Mouse (Mus musculus): ENCODE results near the gene Gpr15. TPM values are rescaled to one million over a fixed set of nuclear protein-coding genes. Genes with fewer than 3 reads are reported as not detected.
A peak's percentile ranks its signal among the peaks of the same experiment; 100 is the strongest.

Gene Gpr15
- polyA plus RNA-seq, 1 experiment from 2014 or later: not detected

DNA sequence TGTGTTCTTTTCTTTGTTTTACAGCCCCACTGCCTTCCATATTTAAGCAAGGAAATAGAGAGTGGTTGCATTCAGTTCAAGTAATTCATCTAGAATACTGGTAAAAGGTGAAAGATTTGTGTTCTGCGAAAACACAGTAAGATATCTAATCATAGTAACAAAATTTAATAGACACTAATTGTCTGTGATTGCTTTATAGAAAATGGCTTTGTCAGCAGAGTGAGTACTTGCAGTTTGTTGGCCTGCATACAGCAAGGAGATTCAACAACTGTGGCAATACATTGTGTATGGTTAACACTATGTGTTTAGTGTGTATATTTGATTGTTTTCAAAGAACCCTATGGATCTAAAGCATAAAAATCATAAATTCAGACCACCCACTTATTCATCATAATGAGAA lies 5.7 kb downstream of the Gpr15 start:
- Histone ChIP-seq H3K36me3 (ENCODE audit: insufficient read depth, low read length) (no peaks in the 10 kb centered on the region), H3K27me3 (ENCODE audit: insufficient read depth, low read length) (no peaks in the 10 kb centered on the region), H3K9ac (ENCODE audit: low read depth, low read length) (no peak overlapping the region), H3K9me3 (replicated peaks; ENCODE audit: low read length) (no peaks in the 10 kb centered on the region), H3K27ac (no peak overlapping the region), H3K4me2 (ENCODE audit: low read length) (no peak overlapping the region), H3K4me3 (replicated peaks; ENCODE audit: low read depth, low read length) (no peak overlapping the region), H3K4me1 (replicated peaks; ENCODE audit: insufficient read depth, low read length) (no peaks in the 10 kb centered on the region)
- DNase-seq (ENCODE audit: low spot score) (no peak), ATAC-seq (replicated peaks; ENCODE audit: low FRiP score, low read depth) (no peak)
- TF ChIP-seq CTCF (IDR thresholded peaks at IDR 0.05; ENCODE audit: low read depth): no peak
- 92% methylated on average over 1 of the region's 1 CpGs for WGBS

DNA sequence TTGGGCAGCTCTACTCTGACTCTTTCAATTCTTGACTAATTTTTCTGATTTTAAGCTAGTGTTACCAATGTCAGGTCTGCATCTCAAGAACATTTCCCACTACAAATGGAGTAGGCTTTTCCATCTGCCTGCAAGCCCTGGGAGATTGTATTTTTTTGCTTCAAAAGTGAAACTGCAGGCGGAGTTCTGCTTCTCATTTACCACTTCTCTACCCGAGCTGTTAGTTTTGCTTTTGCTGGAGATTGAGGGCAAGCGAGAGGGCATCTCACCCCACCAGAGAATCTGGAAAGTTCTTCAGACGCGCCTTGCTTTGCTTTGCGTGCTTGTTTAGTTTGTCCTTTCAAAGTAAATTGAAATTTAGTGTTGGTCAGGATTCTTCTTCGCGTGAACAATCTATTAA lies 6.6 kb downstream of the Gpr15 start:
- H3K4me1 ChIP-seq (replicated peaks; ENCODE audit: insufficient read depth, low read length): no peaks in the 10 kb centered on the region
- no peak for ATAC-seq (replicated peaks; ENCODE audit: low FRiP score, low read depth)
- no peaks in the 10 kb centered on the region for H3K36me3 ChIP-seq (ENCODE audit: insufficient read depth, low read length)
- H3K4me2 ChIP-seq (ENCODE audit: low read length): no peak overlapping the region
- WGBS: 73% methylated on average over 8 of the region's 8 CpGs
- H3K27me3 ChIP-seq (ENCODE audit: insufficient read depth, low read length): no peaks in the 10 kb centered on the region
- no peak overlapping the region for H3K9ac ChIP-seq (ENCODE audit: low read depth, low read length)
- no peak overlapping the region for H3K27ac ChIP-seq
- H3K4me3 ChIP-seq (replicated peaks; ENCODE audit: low read depth, low read length): no peak overlapping the region
- DNase-seq (ENCODE audit: low spot score): no peak
- TF ChIP-seq CTCF (IDR thresholded peaks at IDR 0.05; ENCODE audit: low read depth): no peak
- no peaks in the 10 kb centered on the region for H3K9me3 ChIP-seq (replicated peaks; ENCODE audit: low read length)

DNA sequence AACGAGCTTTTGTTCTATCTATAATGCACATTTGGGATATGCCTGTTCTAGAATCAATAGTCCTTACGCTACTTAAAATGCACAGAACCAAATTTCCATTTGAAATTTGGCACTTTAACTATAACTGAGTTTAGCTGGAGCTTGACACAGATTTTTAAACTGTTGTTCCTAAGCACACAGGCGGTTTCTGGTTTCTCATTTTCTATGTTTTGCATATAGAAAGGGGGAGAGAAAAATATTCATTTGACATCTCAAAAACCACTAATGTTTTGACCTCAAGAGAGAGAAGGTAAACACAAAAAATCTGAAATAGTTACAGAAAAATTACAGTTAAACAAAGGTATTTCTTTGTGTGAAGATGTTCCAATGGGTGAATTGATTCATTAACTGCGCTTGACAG lies 9.3 kb downstream of the Gpr15 start:
- Histone ChIP-seq H3K4me2 (ENCODE audit: low read length) (no peak overlapping the region), H3K27ac (no peak overlapping the region), H3K4me3 (replicated peaks; ENCODE audit: low read depth, low read length) (no peak overlapping the region), H3K4me1 (replicated peaks; ENCODE audit: insufficient read depth, low read length) (no peaks in the 10 kb centered on the region), H3K27me3 (ENCODE audit: insufficient read depth, low read length) (no peaks in the 10 kb centered on the region), H3K9ac (ENCODE audit: low read depth, low read length) (no peak overlapping the region), H3K9me3 (replicated peaks; ENCODE audit: low read length) (no peaks in the 10 kb centered on the region), H3K36me3 (ENCODE audit: insufficient read depth, low read length) (no peaks in the 10 kb centered on the region)
- TF ChIP-seq CTCF (IDR thresholded peaks at IDR 0.05; ENCODE audit: low read depth): no peak
- no peak for DNase-seq (ENCODE audit: low spot score)
- ATAC-seq (replicated peaks; ENCODE audit: low FRiP score, low read depth): no peak
- WGBS: 73% methylated on average over 4 of the region's 4 CpGs

DNA sequence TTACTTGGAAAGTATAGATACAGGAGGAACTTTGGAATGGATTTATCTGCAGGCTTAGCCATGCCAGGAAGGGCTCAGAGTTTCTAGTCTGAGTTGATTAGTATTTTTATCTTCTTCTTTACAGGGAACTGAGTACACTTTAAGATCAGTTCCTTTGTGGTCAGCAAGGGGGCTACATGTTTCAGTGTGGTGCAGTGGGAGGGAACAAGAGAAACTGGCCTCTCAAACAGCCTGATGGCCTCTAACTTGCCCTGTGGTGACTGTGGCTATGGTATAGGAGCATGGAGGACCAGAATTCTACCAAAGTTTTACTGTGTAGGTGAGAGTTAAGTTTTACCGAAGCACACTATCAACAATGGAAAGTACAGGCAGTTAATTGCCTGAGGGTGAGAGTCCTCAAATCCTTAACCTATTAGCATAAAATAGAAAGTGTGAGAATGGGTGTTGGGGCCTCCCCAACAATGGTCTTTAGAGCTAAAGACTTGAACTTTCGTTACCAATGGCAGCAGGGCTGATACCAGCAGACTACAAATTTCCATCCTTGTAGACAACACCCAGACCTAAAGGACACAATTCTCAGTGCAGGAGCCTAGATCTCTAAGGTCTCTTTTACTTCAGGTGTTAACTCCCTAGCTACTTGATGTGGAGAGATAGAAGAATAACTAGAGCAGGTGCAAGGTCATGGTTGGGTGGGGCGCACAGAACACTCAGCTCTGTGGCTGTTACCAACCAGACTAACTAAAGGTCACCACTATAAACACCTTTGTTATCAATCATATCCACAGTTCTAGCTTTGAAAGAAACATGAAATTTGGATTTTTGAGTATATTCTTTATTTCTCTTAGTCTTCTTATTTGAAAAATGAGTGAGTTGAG lies 10.0 kb downstream of the Gpr15 start:
- Histone ChIP-seq H3K36me3 (ENCODE audit: insufficient read depth, low read length) (no peaks in the 10 kb centered on the region), H3K4me1 (replicated peaks; ENCODE audit: insufficient read depth, low read length) (no peaks in the 10 kb centered on the region), H3K27me3 (ENCODE audit: insufficient read depth, low read length) (no peaks in the 10 kb centered on the region), H3K9ac (ENCODE audit: low read depth, low read length) (no peak overlapping the region), H3K27ac (no peak overlapping the region), H3K4me2 (ENCODE audit: low read length) (no peak overlapping the region), H3K4me3 (replicated peaks; ENCODE audit: low read depth, low read length) (no peak overlapping the region), H3K9me3 (replicated peaks; ENCODE audit: low read length) (no peaks in the 10 kb centered on the region)
- 66% methylated on average over 3 of the region's 3 CpGs for WGBS
- no peak for DNase-seq (ENCODE audit: low spot score)
- no peak for TF ChIP-seq CTCF (IDR thresholded peaks at IDR 0.05; ENCODE audit: low read depth)
- no peak for ATAC-seq (replicated peaks; ENCODE audit: low FRiP score, low read depth)

DNA sequence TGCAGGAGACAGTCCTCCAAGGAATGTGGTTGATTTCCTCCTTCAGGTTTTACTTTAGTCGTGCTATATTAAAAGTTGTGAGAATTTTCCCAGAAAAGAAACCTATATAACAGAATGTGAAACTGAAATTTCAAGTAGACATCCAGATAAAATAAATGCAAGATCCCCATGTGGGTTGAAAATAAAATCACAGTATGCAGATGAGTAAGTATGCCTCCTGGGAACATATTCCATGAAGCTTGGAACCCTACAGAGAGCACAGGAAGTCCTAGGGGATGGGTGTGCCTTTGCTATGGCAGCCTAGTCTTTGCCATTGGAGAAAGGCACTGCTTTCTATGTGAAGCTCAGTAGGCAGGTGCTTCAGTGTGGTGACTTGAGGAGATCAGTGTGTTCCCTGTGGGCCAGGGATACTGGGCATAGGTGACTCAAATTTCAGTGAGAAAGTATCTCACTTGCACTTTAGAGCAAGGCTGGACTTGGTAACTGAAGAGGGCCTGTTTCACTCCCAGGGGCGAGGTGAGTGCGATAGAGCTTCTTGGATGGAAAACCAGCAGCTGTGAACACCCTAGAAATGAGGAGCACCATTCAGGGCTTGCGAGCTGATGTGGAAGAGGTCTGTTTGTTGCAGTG lies 11.5 kb downstream of the Gpr15 start:
- Histone ChIP-seq H3K36me3 (ENCODE audit: insufficient read depth, low read length) (no peaks in the 10 kb centered on the region), H3K9me3 (replicated peaks; ENCODE audit: low read length) (no peaks in the 10 kb centered on the region), H3K27ac (no peak overlapping the region), H3K4me3 (replicated peaks; ENCODE audit: low read depth, low read length) (no peak overlapping the region), H3K4me1 (replicated peaks; ENCODE audit: insufficient read depth, low read length) (no peaks in the 10 kb centered on the region), H3K27me3 (ENCODE audit: insufficient read depth, low read length) (no peaks in the 10 kb centered on the region), H3K9ac (ENCODE audit: low read depth, low read length) (no peak overlapping the region), H3K4me2 (ENCODE audit: low read length) (no peak overlapping the region)
- 88% methylated on average over 4 of the region's 4 CpGs for WGBS
- TF ChIP-seq CTCF (IDR thresholded peaks at IDR 0.05; ENCODE audit: low read depth): no peak
- ATAC-seq (replicated peaks; ENCODE audit: low FRiP score, low read depth) (no peak), DNase-seq (ENCODE audit: low spot score) (no peak)

DNA sequence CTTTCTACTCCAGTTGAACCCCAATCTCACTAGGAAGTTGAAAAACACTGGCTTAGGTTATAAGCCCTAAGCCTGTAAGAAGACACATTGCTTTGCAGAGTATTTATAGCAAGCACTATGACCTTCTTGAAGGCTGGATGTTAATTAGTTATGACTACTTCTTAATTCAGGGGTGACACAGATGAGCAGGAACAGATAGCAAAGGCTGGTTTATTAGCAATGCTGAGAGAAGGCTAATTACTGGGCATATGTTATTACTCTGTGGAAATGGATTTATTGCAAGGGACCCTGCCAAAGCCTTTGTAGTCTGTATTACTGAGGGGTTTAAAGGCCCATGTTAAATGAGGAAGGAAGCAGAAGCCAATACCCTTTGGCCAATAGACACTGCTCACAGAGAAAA lies 13.9 kb downstream of the Gpr15 start:
- no peak overlapping the region for H3K4me3 ChIP-seq (replicated peaks; ENCODE audit: low read depth, low read length)
- no peaks in the 10 kb centered on the region for H3K9me3 ChIP-seq (replicated peaks; ENCODE audit: low read length)
- no peak overlapping the region for H3K4me2 ChIP-seq (ENCODE audit: low read length)
- ATAC-seq (replicated peaks; ENCODE audit: low FRiP score, low read depth): no peak
- DNase-seq (ENCODE audit: low spot score): peak; percentile 33
- no peaks in the 10 kb centered on the region for H3K4me1 ChIP-seq (replicated peaks; ENCODE audit: insufficient read depth, low read length)
- H3K36me3 ChIP-seq (ENCODE audit: insufficient read depth, low read length): no peaks in the 10 kb centered on the region
- no peak overlapping the region for H3K9ac ChIP-seq (ENCODE audit: low read depth, low read length)
- H3K27me3 ChIP-seq (ENCODE audit: insufficient read depth, low read length): no peaks in the 10 kb centered on the region
- no peak overlapping the region for H3K27ac ChIP-seq
- no peak for TF ChIP-seq CTCF (IDR thresholded peaks at IDR 0.05; ENCODE audit: low read depth)

Data from kidney, postnatal 0 days (tissue).